Mouse (Mus musculus): Measurements from ENCODE around the gene Rsrp1.

Gene Rsrp1

GRCm38 (mm10) chr4:134921703-134922102, 1.7 kb upstream of the Rsrp1 start:
- peak in 1 of 2 experiments; percentile 60 for DNase-seq (ENCODE audit: inconsistent age in 2 of 2, low spot score in 1 of 2)

- DNase-seq (ENCODE audit: inconsistent age in 2 of 2, low spot score in 1 of 2), result peak in 1 of 2 experiments; percentile 52
These were observed 1.1 kb upstream of the Rsrp1 start for GRCm38 (mm10) chr4:134922111-134922924.

GRCm38 (mm10) chr4:134922925-134923244, 507 bp upstream of the Rsrp1 start:
- peak; percentile 85 to 95 for DNase-seq (ENCODE audit: inconsistent age in 2 of 2, low spot score in 1 of 2)

GRCm38 (mm10) chr4:134924019-134924741, 788 bp downstream of the Rsrp1 start:
- DNase-seq (ENCODE audit: inconsistent age in 2 of 2, low spot score in 1 of 2), result peak; percentile 88 to 94

- peak in 1 of 2 experiments; percentile 72 for DNase-seq (ENCODE audit: inconsistent age in 2 of 2, low spot score in 1 of 2)
These were observed 1.8 kb downstream of the Rsrp1 start for GRCm38 (mm10) chr4:134925206-134925605.

- DNase-seq (ENCODE audit: inconsistent age in 2 of 2, low spot score in 1 of 2), result peak; percentile 27 to 67
These were observed 4.5 kb downstream of the Rsrp1 start for GRCm38 (mm10) chr4:134927815-134928463.

GRCm38 (mm10) chr4:134928464-134928836, 5.1 kb downstream of the Rsrp1 start:
- DNase-seq (ENCODE audit: inconsistent age in 2 of 2, low spot score in 1 of 2), result peak in 1 of 2 experiments; percentile 67

GRCm38 (mm10) chr4:134929536-134929935, 6.1 kb downstream of the Rsrp1 start:
- peak in 1 of 2 experiments; percentile 54 for DNase-seq (ENCODE audit: inconsistent age in 2 of 2, low spot score in 1 of 2)

GRCm38 (mm10) chr4:134930190-134930589, 6.8 kb downstream of the Rsrp1 start:
- no peak for DNase-seq (ENCODE audit: inconsistent age in 2 of 2, low spot score in 1 of 2)

GRCm38 (mm10) chr4:134930684-134931481, 7.5 kb downstream of the Rsrp1 start, which contains the start of gene Syf2:
Syf2 (plus strand) TSS chr4:134930898.
- peak; percentile 96 to 98 for DNase-seq (ENCODE audit: inconsistent age in 2 of 2, low spot score in 1 of 2)

GRCm38 (mm10) chr4:134937240-134938176, 14.1 kb downstream of the Rsrp1 start:
- peak in 1 of 2 experiments; percentile 64 for DNase-seq (ENCODE audit: inconsistent age in 2 of 2, low spot score in 1 of 2)

GRCm38 (mm10) chr4:134939900-134940299, 16.5 kb downstream of the Rsrp1 start:
- no peak for DNase-seq (ENCODE audit: inconsistent age in 2 of 2, low spot score in 1 of 2)

GRCm38 (mm10) chr4:134943758-134944538, 20.6 kb downstream of the Rsrp1 start:
- no peak for DNase-seq (ENCODE audit: inconsistent age in 2 of 2, low spot score in 1 of 2)

- peak; percentile 72 to 92 for DNase-seq (ENCODE audit: inconsistent age in 2 of 2, low spot score in 1 of 2)
These were observed 22.8 kb downstream of the Rsrp1 start for GRCm38 (mm10) chr4:134946024-134946744.

GRCm38 (mm10) chr4:134950518-134951091, 27.2 kb downstream of the Rsrp1 start:
- DNase-seq (ENCODE audit: inconsistent age in 2 of 2, low spot score in 1 of 2), result peak in 1 of 2 experiments; percentile 60

- no peak for DNase-seq (ENCODE audit: inconsistent age in 2 of 2, low spot score in 1 of 2)
These were observed 31.1 kb downstream of the Rsrp1 start for GRCm38 (mm10) chr4:134954461-134954860.

- no peak for DNase-seq (ENCODE audit: inconsistent age in 2 of 2, low spot score in 1 of 2)
These were observed 31.8 kb downstream of the Rsrp1 start for GRCm38 (mm10) chr4:134955196-134955595.

- DNase-seq (ENCODE audit: inconsistent age in 2 of 2, low spot score in 1 of 2), result peak in 1 of 2 experiments; percentile 27
These were observed 32.5 kb downstream of the Rsrp1 start for GRCm38 (mm10) chr4:134955845-134956244.

Data from adrenal gland, adult (tissue).